Mouse (Mus musculus) lung, postnatal 0 days (tissue): Measurements from ENCODE around the gene Hunk. TPM values are rescaled to one million over a fixed set of nuclear protein-coding genes. Genes with fewer than 3 reads are reported as not detected.

Experiments used
- ATAC-seq: fragments of 200-750 bp; cut with Nextera tagmentation; 2 replicates; pipeline ENCODE4 v1.8.0; 2017; ENCODE audit warnings: moderate library complexity
- DNase-seq: peaks from one replicate; pipeline ENCODE4 v3.0.0-alpha.2; 2016; ENCODE audit warnings: low spot score
- H3K27ac ChIP-seq: fragments of 300-500 bp; sonication (generic); 2 replicates; pipeline ENCODE4 v1.5.1; 2014; ENCODE audit warnings: antibody characterized with exemption, mild to moderate bottlenecking, low read length, mixed read lengths
- H3K27me3 ChIP-seq: fragments of 300-500 bp; sonication (generic); replicated peaks from 2 replicates; pipeline ENCODE4 v1.6.1; 2014; ENCODE audit warnings: low read length, mixed read lengths; ENCODE audit not compliant: insufficient read depth
- H3K36me3 ChIP-seq: fragments of 300-500 bp; sonication (generic); 2 replicates; pipeline ENCODE4 v1.6.1; 2014; ENCODE audit warnings: low read length, mixed read lengths; ENCODE audit not compliant: insufficient read depth
- H3K4me1 ChIP-seq: fragments of 300-500 bp; sonication (generic); 2 replicates; pipeline ENCODE4 v1.6.1; 2014; ENCODE audit warnings: antibody characterized with exemption, low read depth, low read length, mixed read lengths; ENCODE audit not compliant: insufficient read depth
- H3K4me2 ChIP-seq: fragments of 300-500 bp; sonication (generic); replicated peaks from 2 replicates; pipeline ENCODE4 v1.6.1; 2014; ENCODE audit warnings: low read depth, mild to moderate bottlenecking, low read length, moderate library complexity, mixed read lengths
- H3K4me3 ChIP-seq: fragments of 300-500 bp; sonication (generic); 2 replicates; pipeline ENCODE4 v1.5.1; 2014; ENCODE audit warnings: low read depth, low read length
- H3K9ac ChIP-seq: fragments of 300-500 bp; sonication (generic); replicated peaks from 2 replicates; pipeline ENCODE4 v1.6.1; 2014; ENCODE audit warnings: low read depth, mild to moderate bottlenecking
- H3K9me3 ChIP-seq: fragments of 300-500 bp; sonication (generic); 2 replicates; pipeline ENCODE4 v1.6.1; 2016; ENCODE audit warnings: low read length, mixed read lengths
- CTCF ChIP-seq: IDR thresholded peaks from 2 replicates; pipeline ENCODE4 v1.5.1; 2016; ENCODE audit warnings: antibody characterized with exemption, mild to moderate bottlenecking
- EP300 ChIP-seq: IDR thresholded peaks from 2 replicates; pipeline ENCODE4 v1.6.1; 2016; ENCODE audit warnings: antibody characterized with exemption, mild to moderate bottlenecking, control low read depth
- WGBS: fragments of 180-500 bp; shearing (Covaris S2); extraction: QIAGEN DNeasy Blood & Tissue Kit; methylation state at CpG from one replicate; pipeline ENCODE4 v1.1.7; 2014; 5-methylcytosine and 5-hydroxymethylcytosine counted together
- polyA plus RNA-seq: library from polyadenylated mRNA; unstranded; fragments of >200 nt; fragmentation: Nextera tagmentation; extraction: Ambion mirVana; gene quantifications from 2 replicates; pipeline ENCODE4 v1.2.1, GENCODE M21; 2015

Hunk gene
- polyA plus RNA-seq, 1 experiment from 2014 or later = 6.4 TPM

DNA sequence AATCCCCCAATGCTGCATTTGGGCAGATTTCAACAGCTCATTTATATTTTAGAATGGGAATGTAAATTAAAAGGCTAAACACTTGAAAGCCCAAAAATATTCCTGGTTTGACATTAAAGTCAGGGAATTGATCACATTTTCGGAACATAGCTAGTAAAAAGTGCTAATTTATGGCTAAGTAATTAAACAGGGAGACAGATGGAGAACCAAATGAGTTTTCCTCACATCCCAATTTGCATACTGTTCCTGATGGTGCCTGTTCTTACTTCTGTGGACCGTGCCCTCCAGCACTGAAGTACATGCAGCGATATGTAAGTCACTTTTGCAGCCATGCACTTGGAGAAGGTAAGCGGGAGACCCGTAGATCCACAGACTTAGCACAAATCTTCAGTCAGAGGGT lies 32.7 kb upstream of the Hunk start:
- Histone ChIP-seq H3K9ac (no peak overlapping the region), H3K36me3 (no peaks in the 10 kb centered on the region), H3K4me3 (no peak overlapping the region), H3K27ac (no peak overlapping the region), H3K4me2 (no peak overlapping the region), H3K4me1 (no peaks in the 10 kb centered on the region), H3K9me3 (no peaks in the 10 kb centered on the region), H3K27me3 (no peaks in the 10 kb centered on the region)
- 69% methylated on average over 5 of the region's 5 CpGs for WGBS
- DNase-seq (no peak), ATAC-seq (no peak)
- TF ChIP-seq EP300 = no peak
- TF ChIP-seq CTCF = no peak

DNA sequence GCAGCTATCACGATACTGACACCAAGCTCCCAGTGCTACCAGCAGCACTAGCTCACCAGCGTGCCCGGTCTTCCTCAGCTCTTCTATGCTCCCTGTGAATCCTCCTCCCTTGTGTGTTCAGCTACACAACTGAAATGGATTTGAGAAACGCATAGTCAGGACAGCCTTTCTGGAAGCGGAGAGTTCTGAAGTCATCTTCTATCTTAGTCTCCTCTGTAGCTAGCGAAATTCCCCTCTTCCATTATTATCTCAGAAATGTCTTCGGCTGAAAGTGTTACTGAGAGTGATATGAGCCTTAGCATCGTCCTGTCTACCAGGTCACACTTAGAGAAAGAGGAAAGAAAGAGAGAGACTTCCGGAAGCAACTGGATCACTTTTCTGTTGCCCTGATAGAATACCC lies 26.5 kb upstream of the Hunk start:
- H3K27me3 ChIP-seq = no peaks in the 10 kb centered on the region
- no peak overlapping the region for H3K27ac ChIP-seq
- DNase-seq (peak; percentile 22), ATAC-seq (no peak)
- no peak overlapping the region for H3K4me2 ChIP-seq
- no peaks in the 10 kb centered on the region for H3K4me1 ChIP-seq
- 42% methylated on average over 9 of the region's 9 CpGs for WGBS
- no peak overlapping the region for H3K4me3 ChIP-seq
- TF ChIP-seq EP300 (no peak), CTCF (no peak)
- no peaks in the 10 kb centered on the region for H3K9me3 ChIP-seq
- H3K9ac ChIP-seq = no peak overlapping the region
- H3K36me3 ChIP-seq = no peaks in the 10 kb centered on the region

DNA sequence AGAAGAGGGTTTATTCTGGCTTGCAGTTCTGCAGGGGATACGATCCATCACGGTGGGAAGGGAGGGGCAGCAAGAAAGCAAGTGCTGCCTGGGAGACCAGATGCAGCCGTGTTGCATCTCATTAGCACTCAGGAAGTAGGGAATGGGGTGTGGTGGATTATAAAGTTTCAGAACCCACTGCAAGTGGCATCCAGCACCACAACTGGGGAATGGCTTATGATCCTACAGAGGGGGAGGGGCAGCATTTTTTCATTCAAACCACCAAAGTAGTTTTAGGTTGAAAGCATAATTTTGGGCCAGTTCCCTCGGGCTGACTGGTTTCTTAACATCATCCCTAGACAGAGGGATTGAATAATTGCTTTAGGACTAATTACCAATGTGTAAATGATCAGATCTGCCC lies 26.1 kb upstream of the Hunk start:
- ATAC-seq (no peak), DNase-seq (no peak)
- WGBS = 25% methylated on average over 4 of the region's 4 CpGs
- no peak overlapping the region for H3K9ac ChIP-seq
- H3K27me3 ChIP-seq = no peaks in the 10 kb centered on the region
- no peak for TF ChIP-seq CTCF
- no peak for TF ChIP-seq EP300
- no peaks in the 10 kb centered on the region for H3K36me3 ChIP-seq
- H3K4me3 ChIP-seq = no peak overlapping the region
- no peaks in the 10 kb centered on the region for H3K4me1 ChIP-seq
- no peaks in the 10 kb centered on the region for H3K9me3 ChIP-seq
- no peak overlapping the region for H3K4me2 ChIP-seq
- H3K27ac ChIP-seq = no peak overlapping the region

DNA sequence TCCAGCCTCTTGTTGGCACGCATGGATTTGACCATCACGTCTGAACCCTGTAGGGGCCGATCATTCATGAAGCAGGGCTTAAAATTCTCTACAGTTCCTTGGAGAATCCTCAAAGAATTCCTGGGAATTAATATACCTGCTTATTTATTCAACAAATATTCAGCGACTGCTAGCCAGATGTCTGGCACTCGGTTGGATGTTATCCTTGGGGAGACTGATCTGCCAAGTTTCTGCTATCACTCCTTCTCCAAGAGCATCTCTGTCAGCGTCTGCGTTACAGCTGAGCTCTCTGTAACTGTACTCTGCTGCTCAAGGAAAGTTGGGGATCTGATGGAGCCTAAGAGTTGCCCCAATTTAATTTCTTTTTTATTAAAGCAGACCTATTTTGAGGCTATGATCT lies 25.5 kb upstream of the Hunk start:
- H3K4me3 ChIP-seq = no peak overlapping the region
- no peak overlapping the region for H3K4me2 ChIP-seq
- H3K9me3 ChIP-seq = no peaks in the 10 kb centered on the region
- no peak overlapping the region for H3K9ac ChIP-seq
- ATAC-seq = no peak
- H3K27me3 ChIP-seq = no peaks in the 10 kb centered on the region
- TF ChIP-seq CTCF = no peak
- TF ChIP-seq EP300 = no peak
- no peaks in the 10 kb centered on the region for H3K4me1 ChIP-seq
- H3K36me3 ChIP-seq = no peaks in the 10 kb centered on the region
- 44% methylated on average over 7 of the region's 7 CpGs for WGBS
- H3K27ac ChIP-seq = no peak overlapping the region
- DNase-seq = no peak

DNA sequence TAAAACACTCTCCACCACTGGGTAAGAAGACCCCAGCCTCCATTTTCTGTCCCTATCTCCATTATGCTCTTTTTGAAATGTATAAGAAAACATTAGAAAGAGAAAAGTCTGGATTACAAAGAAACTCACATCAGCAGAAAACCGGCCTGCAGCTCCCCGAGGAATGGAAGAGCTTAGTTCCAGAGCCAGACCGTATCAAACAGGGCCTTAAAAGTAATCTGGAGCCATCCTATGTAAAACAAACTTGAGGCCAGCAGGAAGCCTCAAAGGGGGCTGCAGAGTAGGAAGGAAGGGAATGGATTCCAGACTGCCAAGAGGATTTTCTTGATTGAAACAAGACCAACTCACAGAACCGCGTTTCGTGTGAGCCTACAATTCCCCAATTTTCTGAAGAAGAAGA lies 22.9 kb upstream of the Hunk start:
- DNase-seq = no peak
- Histone ChIP-seq H3K9me3 (no peaks in the 10 kb centered on the region), H3K4me3 (no peak overlapping the region), H3K4me1 (no peaks in the 10 kb centered on the region), H3K27me3 (no peaks in the 10 kb centered on the region), H3K27ac (no peak overlapping the region), H3K9ac (no peak overlapping the region), H3K4me2 (no peak overlapping the region), H3K36me3 (no peaks in the 10 kb centered on the region)
- TF ChIP-seq CTCF (no peak), EP300 (no peak)
- no peak for ATAC-seq
- 65% methylated on average over 6 of the region's 6 CpGs for WGBS

DNA sequence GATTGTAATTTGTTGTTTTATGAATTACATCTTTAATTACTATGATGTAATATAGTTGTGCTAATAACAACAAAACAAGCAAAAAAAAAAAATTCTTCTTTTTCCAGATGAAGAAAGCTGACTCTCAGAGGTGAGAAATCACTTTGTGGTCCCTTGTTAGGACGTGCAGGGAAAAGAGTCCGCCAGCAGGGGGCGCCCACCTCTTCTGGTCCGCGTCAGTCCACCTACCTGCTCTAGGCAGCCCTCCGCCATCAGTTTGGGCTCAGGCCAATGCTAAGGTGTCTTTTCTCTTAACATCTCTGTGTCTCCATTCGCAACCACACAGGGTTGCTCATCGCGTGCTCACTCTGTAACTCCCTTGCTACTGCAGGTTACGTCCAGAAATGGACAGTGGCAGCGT lies 5.9 kb upstream of the Hunk start:
- 20% methylated on average over 11 of the region's 11 CpGs for WGBS
- no peaks in the 10 kb centered on the region for H3K4me1 ChIP-seq
- TF ChIP-seq EP300 (no peak), CTCF (peak; percentile 88)
- H3K4me3 ChIP-seq = no peak overlapping the region
- no peak overlapping the region for H3K4me2 ChIP-seq
- H3K9ac ChIP-seq = no peak overlapping the region
- ATAC-seq = peak; percentile 32
- H3K27ac ChIP-seq = no peak overlapping the region
- H3K27me3 ChIP-seq = no peaks in the 10 kb centered on the region
- peak; percentile 74 for DNase-seq
- H3K36me3 ChIP-seq = no peaks in the 10 kb centered on the region
- no peaks in the 10 kb centered on the region for H3K9me3 ChIP-seq

DNA sequence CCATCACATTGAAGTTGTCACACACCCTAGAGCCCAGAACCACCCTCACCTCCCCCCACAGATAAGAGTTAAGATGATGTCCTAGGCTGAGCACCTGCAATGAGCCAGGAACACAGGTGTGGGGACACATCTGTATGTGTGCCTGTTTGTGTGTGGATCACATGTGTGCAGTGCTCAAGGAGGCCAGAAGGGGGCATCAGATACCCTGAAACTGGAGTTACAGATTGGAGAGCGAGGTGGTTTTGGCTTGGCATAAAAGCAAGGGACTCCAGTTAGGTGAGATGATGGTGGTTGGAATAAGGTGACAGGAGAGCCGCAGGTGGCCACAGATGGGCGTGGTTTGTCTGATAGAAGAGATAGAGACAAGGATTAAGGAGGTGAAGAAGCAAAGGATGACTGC lies 4.2 kb upstream of the Hunk start:
- Histone ChIP-seq H3K4me3 (no peak overlapping the region), H3K9ac (no peak overlapping the region), H3K9me3 (no peaks in the 10 kb centered on the region), H3K4me1 (no peaks in the 10 kb centered on the region), H3K27ac (no peak overlapping the region), H3K36me3 (no peaks in the 10 kb centered on the region), H3K4me2 (no peak overlapping the region), H3K27me3 (no peaks in the 10 kb centered on the region)
- DNase-seq = no peak
- WGBS = 93% methylated on average over 3 of the region's 3 CpGs
- no peak for ATAC-seq
- TF ChIP-seq CTCF (peak; percentile 67), EP300 (no peak)
